Mouse (Mus musculus) intestine, postnatal 0 days (tissue): ENCODE data around the gene Tor1a. TPM values are rescaled to one million over a fixed set of nuclear protein-coding genes. Genes with fewer than 3 reads are reported as not detected.

ENCODE experiments used
- ATAC-seq: fragments of 200-750 bp; cut with Nextera tagmentation; 2 replicates; pipeline ENCODE4 v1.8.0; 2017; ENCODE audit warnings: mild to moderate bottlenecking, moderate TSS enrichment, moderate library complexity
- H3K27ac ChIP-seq: fragments of 300-500 bp; sonication (generic); 2 replicates; pipeline ENCODE4 v1.5.1; 2014; ENCODE audit warnings: mild to moderate bottlenecking, low read depth, low read length, moderate library complexity
- H3K27me3 ChIP-seq: fragments of 300-500 bp; sonication (generic); replicated peaks from 2 replicates; pipeline ENCODE4 v1.6.1; 2014; ENCODE audit warnings: low read length, mixed read lengths; ENCODE audit not compliant: control insufficient read depth, insufficient read depth
- H3K36me3 ChIP-seq: fragments of 300-500 bp; sonication (generic); 2 replicates; pipeline ENCODE4 v1.6.1; 2014; ENCODE audit warnings: mild to moderate bottlenecking, moderate library complexity; ENCODE audit not compliant: control insufficient read depth, insufficient read depth
- H3K4me1 ChIP-seq: fragments of 300-500 bp; sonication (generic); replicated peaks from 2 replicates; pipeline ENCODE4 v1.6.1; 2014; ENCODE audit warnings: antibody characterized with exemption, low read length, mixed read lengths; ENCODE audit not compliant: control insufficient read depth, insufficient read depth
- H3K4me2 ChIP-seq: fragments of 300-500 bp; sonication (generic); replicated peaks from 2 replicates; pipeline ENCODE4 v1.6.1; 2014; ENCODE audit warnings: low read depth, mild to moderate bottlenecking, moderate library complexity
- H3K4me3 ChIP-seq: fragments of 300-500 bp; sonication (generic); 2 replicates; pipeline ENCODE4 v1.5.1; 2014; ENCODE audit warnings: low read depth, low read length
- H3K9ac ChIP-seq: fragments of 300-500 bp; sonication (generic); 2 replicates; pipeline ENCODE4 v1.6.1; 2014; ENCODE audit warnings: mild to moderate bottlenecking, low read depth, low read length
- H3K9me3 ChIP-seq: fragments of 300-500 bp; sonication (generic); 2 replicates; pipeline ENCODE4 v1.6.1; 2016; ENCODE audit warnings: mixed run types; ENCODE audit not compliant: control insufficient read depth
- CTCF ChIP-seq: sonication (generic); IDR thresholded peaks from 2 replicates; pipeline ENCODE4 v1.5.1; 2016; ENCODE audit warnings: low read depth, mild to moderate bottlenecking, control low read depth, antibody characterized with exemption, moderate library complexity
- WGBS: fragments of 180-500 bp; shearing (Covaris S2); extraction: QIAGEN DNeasy Blood & Tissue Kit; methylation state at CpG from one replicate; pipeline ENCODE4 v1.1.7; 2014; 5-methylcytosine and 5-hydroxymethylcytosine counted together
- polyA plus RNA-seq: library from polyadenylated mRNA; unstranded; fragments of >200 nt; fragmentation: Nextera tagmentation; extraction: Ambion mirVana; gene quantifications from 2 replicates; pipeline ENCODE4 v1.2.1, GENCODE M21; 2015

The Tor1a gene
- polyA plus RNA-seq, 1 experiment from 2014 or later, result 95.4 TPM

- Histone ChIP-seq H3K4me3 (peak within 1 kb of the TSS; percentile 86), H3K4me2 (peak within 1 kb of the TSS; percentile 88), H3K4me1 (peaks cover 2% of the 10 kb centered on the region; the same call in 1 of the 2 replicates), H3K36me3 (peaks cover 18% of the 10 kb centered on the region), H3K9me3 (no peaks in the 10 kb centered on the region), H3K27ac (peak within 1 kb of the TSS; percentile 50; the same call in 1 of the 2 replicates), H3K27me3 (no peaks in the 10 kb centered on the region), H3K9ac (peak within 1 kb of the TSS; percentile 57)
- TF ChIP-seq CTCF, result no peak; the same call in 1 of the 2 replicates
- ATAC-seq, result peak; percentile 98
- WGBS, result under 1% methylated on average over 66 of the region's 66 CpGs
Measured at GRCm38 (mm10) chr2:30981790-30982513, 14.2 kb upstream of the Tor1a start, which contains the start of the genes BC005624 and Usp20. Gene BC005624, minus strand, starts transcription at chr2:30982201. Gene Usp20, plus strand, starts transcription at chr2:30982279.

DNA sequence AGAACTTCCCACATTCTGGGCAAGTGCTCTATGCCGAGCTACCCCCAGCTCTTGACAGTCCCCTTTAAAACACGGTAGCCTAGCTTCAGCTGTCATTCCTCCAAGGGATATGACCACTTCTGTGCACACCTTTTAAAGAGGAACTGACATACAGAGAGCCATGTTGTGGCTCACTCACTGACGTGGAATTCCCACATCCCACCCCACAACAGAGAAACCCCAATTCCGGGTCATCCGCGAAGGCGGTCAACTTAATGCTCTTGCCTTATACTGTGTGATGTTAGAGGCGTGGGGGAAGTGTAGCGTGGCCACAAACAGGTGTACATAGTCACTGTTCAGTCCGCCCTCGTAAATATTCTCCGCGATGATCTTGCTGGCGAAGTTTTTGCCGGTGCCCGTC lies 907 bp downstream of the Tor1a start:
- no peaks in the 10 kb centered on the region for H3K27me3 ChIP-seq
- peak overlapping the region; percentile 98 for H3K4me3 ChIP-seq
- TF ChIP-seq CTCF, result no peak
- H3K9ac ChIP-seq, result peak overlapping the region; percentile 92
- no peak for ATAC-seq
- H3K9me3 ChIP-seq, result no peaks in the 10 kb centered on the region
- H3K27ac ChIP-seq, result peak overlapping the region; percentile 93
- H3K4me1 ChIP-seq, result peaks cover 6% of the 10 kb centered on the region; the same call in 1 of the 2 replicates
- H3K4me2 ChIP-seq, result peak overlapping the region; percentile 84
- peaks cover 36% of the 10 kb centered on the region for H3K36me3 ChIP-seq
- 11% methylated on average over 16 of the region's 16 CpGs for WGBS

- no peak for ATAC-seq
- peaks cover 47% of the 10 kb centered on the region for H3K36me3 ChIP-seq
- H3K9ac ChIP-seq, result no peak overlapping the region
- H3K4me3 ChIP-seq, result no peak overlapping the region
- H3K4me2 ChIP-seq, result peak overlapping the region; percentile 84; the same call in 1 of the 2 replicates
- H3K4me1 ChIP-seq, result peaks cover 6% of the 10 kb centered on the region; the same call in 1 of the 2 replicates
- no peak overlapping the region for H3K27ac ChIP-seq
- H3K9me3 ChIP-seq, result no peaks in the 10 kb centered on the region
- no peaks in the 10 kb centered on the region for H3K27me3 ChIP-seq
- 86% methylated on average over 8 of the region's 8 CpGs for WGBS
- TF ChIP-seq CTCF, result no peak
Measured at GRCm38 (mm10) chr2:30965627-30966026, 2.1 kb downstream of the Tor1a start.

GRCm38 (mm10) chr2:30962570-30963254 lies 5.0 kb downstream of the Tor1a start:
- TF ChIP-seq CTCF, result no peak
- 69% methylated on average over 11 of the region's 11 CpGs for WGBS

GRCm38 (mm10) chr2:30959856-30960255 lies 7.9 kb downstream of the Tor1a start:
- Histone ChIP-seq H3K27me3 (no peaks in the 10 kb centered on the region), H3K27ac (peak overlapping the region; percentile 79), H3K4me1 (0 out of 2 replicates have a peak, but pooled peaks cover 3% of the 10 kb centered on the region), H3K9ac (no peak overlapping the region), H3K9me3 (no peaks in the 10 kb centered on the region), H3K4me3 (no peak overlapping the region), H3K36me3 (peaks cover 90% of the 10 kb centered on the region), H3K4me2 (no peak overlapping the region)
- 47% methylated on average over 5 of the region's 5 CpGs for WGBS
- no peak for ATAC-seq
- no peak for TF ChIP-seq CTCF

More at GRCm38 (mm10) chr2:30962570-30963254, 5.0 kb downstream of the Tor1a start:
- no peaks in the 10 kb centered on the region for H3K27me3 ChIP-seq
- no peak overlapping the region for H3K4me3 ChIP-seq
- ATAC-seq, result no peak
- H3K9me3 ChIP-seq, result no peaks in the 10 kb centered on the region
- peak overlapping the region; percentile 64 for H3K27ac ChIP-seq
- H3K4me2 ChIP-seq, result no peak overlapping the region
- H3K9ac ChIP-seq, result no peak overlapping the region
- H3K36me3 ChIP-seq, result peaks cover 71% of the 10 kb centered on the region
- peaks cover 6% of the 10 kb centered on the region; the same call in 1 of the 2 replicates for H3K4me1 ChIP-seq

DNA sequence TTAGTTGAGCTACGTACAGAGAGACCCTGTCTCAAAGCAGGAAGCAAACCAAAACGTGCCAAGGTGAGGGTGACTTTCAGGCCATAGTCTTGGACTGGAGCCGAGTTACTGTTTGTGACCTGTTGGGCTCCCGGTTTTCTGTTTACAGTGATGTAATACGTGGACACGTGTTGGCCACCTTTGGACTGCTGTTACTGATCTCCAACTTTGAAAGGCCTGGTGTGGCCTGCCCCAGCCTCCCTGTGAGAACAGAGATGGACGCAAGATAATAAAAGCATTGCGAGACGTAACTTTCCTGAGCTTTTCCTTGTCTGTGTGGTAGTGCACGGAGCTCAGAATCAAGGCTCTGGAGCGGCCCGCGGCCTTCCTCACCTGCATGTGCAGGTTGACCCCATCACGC lies 9.0 kb downstream of the Tor1a start:
- peak; percentile 86 for ATAC-seq
- Histone ChIP-seq H3K4me1 (peaks cover 9% of the 10 kb centered on the region; the same call in 1 of the 2 replicates), H3K36me3 (peaks cover 79% of the 10 kb centered on the region), H3K4me2 (0 out of 2 replicates have a peak overlapping the region, but pooled peaks have one; percentile 1), H3K9ac (no peak overlapping the region), H3K27ac (peak overlapping the region; percentile 79), H3K9me3 (no peaks in the 10 kb centered on the region), H3K27me3 (no peaks in the 10 kb centered on the region), H3K4me3 (no peak overlapping the region)
- 57% methylated on average over 14 of the region's 14 CpGs for whole genome bisulfite sequencing
- TF ChIP-seq CTCF, result no peak
